Mouse (Mus musculus): ENCODE data around the gene Syn2.

- TF ChIP-seq POLR2A (IDR thresholded peaks at IDR 0.05; ENCODE audit: extremely low read depth, insufficient read depth, low read length), result no peak
- no peak for TF ChIP-seq CTCF (IDR thresholded peaks at IDR 0.05; ENCODE audit: low read depth, low read length)
Observed at GRCm38 (mm10) chr6:115102542-115102941, 32.2 kb upstream of the Syn2 start.
